Mouse (Mus musculus) kidney, postnatal 25 days (tissue): ENCODE data around the gene Kctd6.

Source experiments
- DNase-seq, 2 experiments: peaks; one replicate each; pipeline ENCODE4 v3.0.0; 2021; ENCODE audit warnings: mixed read lengths in 2 of 2

Kctd6 gene

DNA sequence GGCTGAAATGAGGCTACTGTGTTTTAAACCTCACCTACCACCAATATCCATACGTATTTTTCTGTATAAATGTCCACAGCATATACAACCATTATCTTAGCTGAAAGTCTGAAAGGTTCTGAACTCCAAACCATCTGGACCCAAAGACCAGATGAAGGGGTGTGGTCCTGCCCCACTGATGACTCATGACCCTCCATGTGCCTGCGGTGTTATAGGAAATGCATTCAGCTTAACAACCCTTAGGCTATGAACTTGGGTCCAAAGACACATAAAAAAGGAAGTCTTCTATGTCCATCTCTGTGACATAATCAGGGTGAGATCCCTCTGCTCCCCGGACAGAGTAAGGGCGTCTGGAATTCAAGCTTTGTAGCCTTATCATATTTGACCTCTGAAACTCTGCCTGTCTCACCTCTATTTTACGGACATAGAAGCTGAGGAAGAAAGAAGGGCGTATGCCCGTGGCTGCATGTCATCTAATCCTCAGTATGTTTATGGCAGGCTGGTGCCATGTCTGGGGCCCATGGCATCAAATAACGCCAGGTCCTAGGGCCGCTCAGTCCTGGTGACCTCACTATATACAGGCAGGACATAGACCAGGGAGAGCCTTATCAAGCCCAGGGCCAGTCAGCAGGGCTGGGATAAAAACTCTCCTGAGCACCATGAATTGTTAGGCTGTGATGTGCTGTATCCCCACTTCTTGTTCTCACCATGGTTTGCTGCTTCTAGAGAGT, 36.4 kb downstream of the Kctd6 start:
- peak in 1 of 2 experiments; percentile 16 for DNase-seq

DNA sequence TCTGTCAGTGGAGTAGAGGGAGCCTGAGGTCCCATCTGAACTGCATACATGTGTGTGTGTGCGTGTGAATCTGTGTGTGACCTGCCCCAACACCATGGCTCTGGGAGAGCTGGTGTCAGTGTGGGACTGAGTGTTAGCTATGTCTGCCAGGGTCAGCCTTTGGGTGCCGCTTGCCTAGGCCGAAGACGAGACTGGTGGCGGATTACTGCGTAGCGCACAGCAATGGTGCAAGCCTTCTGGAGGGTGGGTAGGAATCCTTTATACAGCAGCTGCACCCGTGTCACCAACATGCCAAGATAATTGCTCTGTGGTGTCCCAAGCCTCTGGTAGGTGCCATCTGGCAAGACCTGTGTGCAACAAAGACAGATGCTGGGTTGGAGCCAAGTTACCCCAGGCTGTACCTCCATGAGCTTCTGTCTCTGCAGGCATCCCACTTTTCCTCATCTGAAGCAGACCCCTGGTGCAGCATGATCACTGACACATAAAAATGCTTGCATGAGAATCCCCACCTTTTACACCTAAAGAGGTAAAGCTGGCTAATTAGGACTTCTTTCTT, 37.5 kb downstream of the Kctd6 start:
- peak in 1 of 2 experiments; percentile 38 for DNase-seq

DNA sequence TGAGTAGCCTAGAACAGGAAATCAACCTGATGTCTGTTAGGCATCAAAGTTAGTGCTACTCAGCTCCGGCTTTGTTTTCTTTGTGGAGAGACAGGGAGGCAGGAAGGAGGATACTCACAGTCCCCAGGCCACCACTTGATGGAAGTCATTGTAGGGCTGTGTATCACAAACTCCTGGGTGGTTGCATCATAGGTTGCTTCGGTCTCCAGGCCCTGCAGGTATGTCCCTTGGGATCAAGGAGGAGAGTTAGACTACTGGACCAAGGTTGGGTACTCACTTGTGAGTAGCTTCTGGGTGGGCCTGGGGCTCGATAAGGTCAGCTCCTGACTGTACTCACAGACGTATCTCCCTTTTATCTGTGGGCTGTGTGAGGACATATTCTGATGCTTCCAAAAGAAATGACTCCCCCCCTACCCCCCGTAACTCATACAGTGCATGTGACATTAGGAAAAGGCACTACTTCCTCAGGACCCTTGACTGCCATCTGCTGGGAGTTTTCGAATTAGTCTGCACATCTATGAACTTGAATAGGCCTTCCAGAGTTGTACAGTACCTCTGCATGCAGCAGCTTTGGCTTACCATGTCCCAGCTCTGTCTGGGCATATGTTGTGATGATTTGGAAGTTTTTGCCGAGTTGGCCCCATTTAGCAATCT, 41.3 kb downstream of the Kctd6 start:
- peak; percentile 68 to 88 for DNase-seq

DNA sequence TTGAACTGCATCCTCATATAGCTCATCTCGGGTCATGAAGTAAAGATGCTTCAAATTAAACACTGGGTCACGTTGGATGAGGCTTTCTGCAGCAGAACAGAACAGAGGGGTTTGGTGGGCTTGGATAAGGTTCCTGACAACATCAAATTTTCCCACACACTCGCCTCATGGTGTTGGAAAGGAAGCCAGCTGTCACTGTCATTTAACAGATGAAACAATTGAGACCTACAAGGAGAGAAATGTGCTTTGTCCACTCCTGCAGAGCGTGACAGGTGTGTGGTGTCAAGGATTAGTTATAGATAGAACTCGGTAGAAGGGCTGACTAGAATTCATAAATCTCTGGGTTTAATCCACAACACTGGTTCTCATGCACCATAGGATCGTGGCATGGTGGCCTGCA, 42.1 kb downstream of the Kctd6 start:
- no peak for DNase-seq

GRCm38 (mm10) chr14:8256881-8257280, 42.9 kb downstream of the Kctd6 start:
- DNase-seq: peak in 1 of 2 experiments; percentile 25

DNA sequence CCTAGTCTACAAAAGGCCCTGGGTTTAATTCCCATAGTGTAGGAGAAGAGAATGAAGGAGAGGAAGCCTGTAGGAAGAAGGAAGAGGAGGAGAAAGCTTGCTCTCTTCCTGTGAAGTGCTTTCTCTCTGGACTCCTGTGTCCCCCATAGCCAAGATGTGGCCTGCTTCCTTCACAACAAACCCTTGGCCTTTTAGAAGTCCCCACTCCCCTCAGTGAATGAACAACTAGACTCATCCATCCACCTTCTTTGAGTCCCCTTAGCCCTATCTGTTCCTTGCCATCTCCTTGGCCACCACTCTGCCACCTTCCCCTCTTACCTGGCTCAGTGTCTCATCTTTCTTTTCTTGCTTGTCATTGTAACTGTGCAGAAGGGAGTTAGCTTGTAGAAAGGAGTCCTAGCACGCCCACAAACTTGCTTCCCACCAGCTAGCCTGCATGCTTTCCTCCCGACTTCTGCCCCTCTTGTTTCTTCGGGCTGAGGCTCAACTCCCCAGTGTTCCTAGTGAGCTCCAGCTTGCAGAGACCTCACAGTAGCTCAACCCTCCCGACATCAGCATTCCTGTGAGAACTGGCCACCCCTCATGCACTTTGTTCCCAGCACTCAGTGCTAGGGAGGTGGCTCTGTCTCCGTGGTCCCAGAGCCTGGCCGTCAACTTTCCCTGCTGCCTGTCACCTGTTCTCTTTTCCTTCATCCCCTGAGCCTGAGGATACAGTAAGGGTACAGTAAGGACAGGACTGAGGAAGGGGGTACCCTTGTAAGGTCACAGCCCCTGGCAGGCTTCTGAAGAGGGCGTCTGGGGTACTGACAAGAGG, 43.8 kb downstream of the Kctd6 start:
- DNase-seq: peak; percentile 42 to 59

DNA sequence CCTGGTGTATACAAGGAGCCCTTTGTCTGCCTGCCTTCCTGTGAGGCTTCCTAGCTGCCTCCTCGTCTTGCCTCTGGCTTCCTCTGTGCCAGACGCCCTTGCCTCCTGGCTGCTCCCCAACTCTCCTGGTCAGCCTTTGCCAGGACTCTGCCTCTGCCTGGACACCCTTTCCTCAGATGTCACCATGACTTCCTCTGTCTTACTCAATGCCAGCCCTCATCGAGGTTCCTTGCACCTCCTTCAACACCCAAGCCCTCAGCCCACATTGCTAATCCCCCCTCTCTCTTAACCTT, 44.3 kb downstream of the Kctd6 start:
- peak; percentile 64 to 81 for DNase-seq

DNA sequence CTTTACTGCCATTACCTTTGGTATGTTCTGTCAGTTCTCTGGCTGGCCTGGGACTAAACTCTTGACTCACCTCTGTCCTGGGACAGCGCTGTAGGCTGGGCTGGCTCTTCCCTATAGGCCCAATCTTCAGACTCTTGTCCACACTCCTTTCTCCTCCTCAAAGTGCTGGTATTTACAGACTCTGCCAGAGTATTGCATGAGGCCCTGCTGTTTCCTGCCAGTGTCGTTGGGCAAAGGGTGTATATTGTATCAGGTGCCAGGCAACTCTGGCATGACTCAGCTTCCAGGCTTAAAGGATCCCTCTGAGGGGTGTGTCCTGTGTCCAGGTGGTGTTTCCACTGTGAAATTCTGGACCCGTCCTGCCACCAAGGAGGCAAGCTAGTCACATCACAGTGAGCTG, 44.8 kb downstream of the Kctd6 start:
- peak; percentile 31 to 67 for DNase-seq

DNA sequence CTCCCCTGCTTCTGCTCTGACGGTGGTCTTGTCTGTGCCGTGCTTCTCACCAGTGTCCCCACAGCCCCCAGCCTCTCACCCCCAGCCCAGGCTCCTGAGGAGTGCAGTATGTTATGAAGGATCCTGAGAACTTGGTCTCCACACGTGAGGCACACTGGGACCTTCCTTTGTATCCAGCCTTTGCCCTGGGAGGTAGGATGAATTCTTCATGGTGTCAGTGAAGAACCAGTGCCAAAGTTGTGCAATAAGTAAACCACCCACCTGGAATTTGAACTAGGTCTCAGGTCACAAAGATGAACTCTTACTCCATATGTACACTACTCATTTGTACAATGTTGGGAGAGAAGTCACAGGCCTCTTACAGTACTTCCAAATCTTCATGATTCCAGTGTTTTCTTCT, 45.2 kb downstream of the Kctd6 start, which contains the start of gene Acox2:
Gene Acox2 (minus strand): TSS at position 188 of the 400 bp plus-strand sequence.
- peak; percentile 57 to 78 for DNase-seq

GRCm38 (mm10) chr14:8260214-8260613, 46.3 kb downstream of the Kctd6 start:
- no peak for DNase-seq

DNA sequence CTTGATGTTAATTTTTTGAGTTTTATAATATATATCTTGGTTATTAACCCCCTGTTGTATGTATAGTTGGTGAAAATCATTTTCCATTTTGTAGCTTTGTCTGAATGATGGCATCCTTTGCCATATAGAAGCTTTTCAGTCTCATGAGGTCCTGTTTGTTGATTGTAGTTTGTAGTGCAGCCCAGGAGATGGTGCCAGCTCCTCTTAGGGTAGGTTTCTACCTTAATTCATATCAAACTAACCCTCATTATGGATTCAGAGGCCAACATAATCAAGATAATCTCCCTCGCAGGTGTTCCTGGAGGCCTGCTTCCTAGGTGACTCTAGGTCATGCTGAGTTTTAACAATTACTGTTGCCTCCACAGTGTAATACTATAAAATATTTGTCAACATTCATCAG, 48.3 kb downstream of the Kctd6 start:
- DNase-seq: peak; percentile 38

- DNase-seq: no peak
These were observed 50.4 kb downstream of the Kctd6 start for GRCm38 (mm10) chr14:8264378-8264777.

DNA sequence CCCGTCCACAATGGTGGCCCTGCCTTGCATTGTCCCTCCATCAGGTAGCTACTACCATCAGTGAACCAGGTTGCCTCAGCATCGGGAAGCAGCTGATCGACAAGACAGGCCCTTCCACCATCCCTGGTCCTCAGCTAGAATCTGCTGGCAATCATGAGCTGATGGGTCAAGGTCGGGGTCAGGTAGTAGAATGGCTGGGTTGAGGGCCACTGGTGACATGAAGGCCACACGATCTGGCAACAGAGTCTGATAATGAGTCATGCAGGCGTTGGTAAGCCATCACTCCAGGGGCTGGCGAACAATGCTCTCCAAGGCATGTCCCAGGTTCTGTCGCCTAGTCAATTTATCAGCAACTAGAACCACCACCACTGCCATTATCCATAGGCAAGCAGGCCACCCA, 57.3 kb downstream of the Kctd6 start:
- DNase-seq: peak in 1 of 2 experiments; percentile 2
